Mouse (Mus musculus): ENCODE results near the gene Cnpy1.

Gene Cnpy1

GRCm38 (mm10) chr5:28238876-28239275, 6.7 kb downstream of the Cnpy1 start:
- no peak for DNase-seq (ENCODE audit: low spot score)

DNA sequence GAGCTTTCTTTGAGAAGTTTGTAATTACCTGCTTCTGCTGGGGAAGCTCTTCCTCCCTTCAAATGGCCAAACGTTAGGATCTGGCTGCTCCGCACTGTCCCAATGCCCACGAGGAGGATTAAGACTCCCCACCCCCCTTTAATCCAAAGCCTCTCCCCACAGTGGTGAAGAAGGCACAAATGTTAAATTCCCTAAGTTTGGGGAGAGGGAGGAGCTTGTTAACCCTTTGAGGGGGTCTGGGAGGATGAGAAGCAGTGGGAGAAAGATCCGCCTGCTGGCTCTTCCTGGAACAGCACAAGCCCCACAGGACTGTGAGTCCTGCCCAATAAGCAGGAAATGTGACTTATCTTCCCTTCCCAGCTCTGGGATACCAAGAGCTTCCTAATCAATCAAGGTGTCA, 7.5 kb downstream of the Cnpy1 start:
- DNase-seq (ENCODE audit: low spot score), result no peak

DNA sequence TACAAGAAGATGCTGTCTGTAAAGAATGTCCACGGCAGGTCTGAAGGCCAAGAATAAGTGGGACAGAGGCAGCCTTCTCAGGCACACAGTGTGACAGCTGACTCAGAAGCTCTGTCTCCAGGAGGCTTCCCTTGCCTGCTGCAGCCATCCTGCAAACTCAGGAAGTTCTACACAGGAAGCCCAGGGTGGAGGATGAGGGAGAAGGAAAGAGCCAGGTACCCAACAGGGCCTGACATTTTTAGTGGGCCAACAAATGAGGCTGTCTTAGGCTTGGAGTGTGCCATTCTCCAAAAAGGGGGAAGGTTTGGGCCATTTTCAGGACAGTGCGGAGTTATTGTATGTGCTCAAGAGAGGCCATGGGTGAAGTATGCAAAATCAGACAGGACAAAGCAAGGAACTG, 7.9 kb downstream of the Cnpy1 start:
- DNase-seq (ENCODE audit: low spot score), result no peak

DNA sequence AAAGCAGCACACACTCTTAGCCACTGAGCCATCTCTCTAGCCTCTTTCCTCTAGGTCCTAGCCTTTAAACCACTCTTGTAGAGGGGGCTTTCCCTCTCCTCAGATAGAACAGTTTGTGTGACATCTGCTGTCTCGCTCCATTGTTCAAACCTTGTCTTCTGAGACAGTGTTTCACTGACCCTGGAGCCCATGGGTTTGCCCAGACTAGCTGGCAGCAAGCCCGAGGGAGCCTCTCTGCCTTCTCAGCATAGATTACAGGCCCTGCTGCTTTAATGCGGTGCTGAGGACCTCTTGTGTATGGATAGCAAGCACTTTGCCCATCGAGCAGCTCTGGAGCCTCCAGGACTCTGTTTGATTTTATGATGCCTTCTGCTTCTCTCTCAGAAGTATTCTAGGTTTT, 8.6 kb downstream of the Cnpy1 start:
- DNase-seq (ENCODE audit: low spot score), result no peak

- DNase-seq (ENCODE audit: low spot score), result no peak
Observed at GRCm38 (mm10) chr5:28236098-28236497, 9.5 kb downstream of the Cnpy1 start.

DNA sequence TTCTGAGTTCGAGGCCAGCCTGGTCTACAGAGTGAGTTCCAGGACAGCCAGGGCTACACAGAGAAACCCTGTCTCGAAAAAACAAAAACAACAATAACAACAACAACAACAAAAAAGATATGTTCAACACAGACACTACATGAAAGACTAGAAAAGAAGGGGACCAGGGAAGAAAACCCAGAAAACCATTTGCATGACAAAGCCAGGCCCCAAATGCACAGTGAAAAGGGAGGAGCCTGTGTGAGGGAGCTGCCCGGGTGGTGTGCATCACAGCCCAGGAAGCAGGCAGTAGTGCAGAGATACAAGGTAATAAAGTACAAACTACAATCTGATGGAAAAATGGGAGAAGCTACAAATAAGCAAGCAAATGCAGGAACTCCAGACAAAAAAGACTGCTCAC, 13.5 kb downstream of the Cnpy1 start:
- DNase-seq (ENCODE audit: low spot score), result no peak

DNA sequence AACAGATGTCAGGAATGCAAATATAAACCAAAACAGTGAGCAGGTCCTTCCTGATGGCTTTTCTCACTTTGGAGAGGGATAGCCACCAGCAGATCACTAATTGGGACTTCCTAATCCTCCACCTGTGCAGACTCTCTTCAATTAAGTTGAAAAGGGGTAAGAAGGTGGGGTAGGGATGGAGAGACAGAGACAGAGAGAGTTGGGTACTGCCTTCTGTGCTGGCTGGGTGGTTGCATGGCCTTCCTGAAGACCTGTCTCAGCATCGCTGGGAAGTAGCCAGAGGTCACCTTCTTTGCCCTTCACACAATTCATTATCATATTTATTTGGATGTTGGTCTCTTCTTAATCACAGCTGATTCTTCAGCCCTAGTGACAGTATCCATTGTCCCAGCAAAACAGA, 26.0 kb downstream of the Cnpy1 start:
- no peak for DNase-seq (ENCODE audit: low spot score)

DNA sequence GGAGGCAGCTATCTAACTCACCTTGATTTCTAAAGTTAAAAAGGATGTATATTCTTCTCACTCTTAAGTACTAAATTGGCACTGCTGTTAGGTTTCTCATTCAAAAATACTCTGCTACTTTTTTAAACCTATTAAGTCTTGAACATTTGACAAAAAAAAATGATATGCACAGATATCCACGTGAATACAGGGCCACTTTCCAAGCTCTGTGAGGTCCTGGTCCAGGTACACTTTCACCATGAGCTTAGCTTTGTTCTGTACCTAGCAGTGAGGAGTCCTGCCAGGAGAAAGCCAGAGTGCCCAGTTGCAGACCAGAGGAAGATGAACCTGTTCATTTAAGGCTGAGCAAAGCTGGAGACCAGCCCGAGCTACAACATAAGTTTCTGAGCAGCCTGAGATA, 32.2 kb downstream of the Cnpy1 start:
- DNase-seq (ENCODE audit: low spot score), result no peak

GRCm38 (mm10) chr5:28211651-28212310, 33.8 kb downstream of the Cnpy1 start:
- no peak for DNase-seq (ENCODE audit: low spot score)

DNA sequence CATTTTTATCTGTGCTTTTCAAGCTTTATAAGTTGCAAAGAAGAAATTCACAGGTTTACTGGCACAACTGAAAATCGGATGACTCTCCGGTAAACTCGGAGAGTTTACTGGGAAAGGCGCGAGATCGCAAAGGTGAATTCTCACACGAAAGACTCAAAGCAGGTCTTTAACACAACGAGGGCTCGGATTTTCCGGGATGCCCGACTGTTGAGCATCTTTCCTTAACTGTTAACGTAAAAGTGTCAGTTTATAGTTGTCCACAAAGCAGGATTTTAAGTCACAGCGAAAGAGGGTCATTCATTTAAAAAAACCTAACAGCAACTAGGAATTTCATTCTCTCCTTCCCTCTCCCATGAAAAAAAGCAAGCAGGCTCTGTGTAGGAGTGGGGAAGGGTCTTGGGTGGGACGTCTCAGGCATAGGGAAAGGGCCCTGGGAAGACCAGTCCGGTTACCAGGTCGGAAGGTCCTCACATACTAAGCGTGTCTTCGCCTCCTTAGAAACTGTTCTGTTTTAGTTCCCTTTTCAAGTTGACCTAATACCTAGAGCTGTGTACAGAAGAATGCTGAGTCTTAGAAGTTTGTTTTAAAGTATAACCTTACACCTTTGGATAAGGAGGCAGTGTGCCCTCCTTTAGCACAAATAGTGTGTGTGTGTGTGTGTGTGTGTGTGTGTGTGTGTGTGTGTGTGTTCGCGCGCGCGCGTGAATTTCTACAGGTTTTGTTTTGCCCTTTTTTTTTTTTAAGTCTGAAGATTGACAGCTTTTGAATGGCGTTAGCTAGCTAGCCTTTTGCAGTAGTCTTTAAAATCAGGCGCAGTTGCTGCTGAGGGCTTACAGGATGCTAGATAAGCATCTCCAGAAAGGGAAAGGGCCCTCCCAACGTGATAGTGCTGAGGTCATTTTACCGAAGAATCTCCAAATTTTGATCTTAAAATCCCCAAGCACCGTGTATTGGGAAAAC, 34.7 kb downstream of the Cnpy1 start:
- DNase-seq (ENCODE audit: low spot score), result no peak

DNA sequence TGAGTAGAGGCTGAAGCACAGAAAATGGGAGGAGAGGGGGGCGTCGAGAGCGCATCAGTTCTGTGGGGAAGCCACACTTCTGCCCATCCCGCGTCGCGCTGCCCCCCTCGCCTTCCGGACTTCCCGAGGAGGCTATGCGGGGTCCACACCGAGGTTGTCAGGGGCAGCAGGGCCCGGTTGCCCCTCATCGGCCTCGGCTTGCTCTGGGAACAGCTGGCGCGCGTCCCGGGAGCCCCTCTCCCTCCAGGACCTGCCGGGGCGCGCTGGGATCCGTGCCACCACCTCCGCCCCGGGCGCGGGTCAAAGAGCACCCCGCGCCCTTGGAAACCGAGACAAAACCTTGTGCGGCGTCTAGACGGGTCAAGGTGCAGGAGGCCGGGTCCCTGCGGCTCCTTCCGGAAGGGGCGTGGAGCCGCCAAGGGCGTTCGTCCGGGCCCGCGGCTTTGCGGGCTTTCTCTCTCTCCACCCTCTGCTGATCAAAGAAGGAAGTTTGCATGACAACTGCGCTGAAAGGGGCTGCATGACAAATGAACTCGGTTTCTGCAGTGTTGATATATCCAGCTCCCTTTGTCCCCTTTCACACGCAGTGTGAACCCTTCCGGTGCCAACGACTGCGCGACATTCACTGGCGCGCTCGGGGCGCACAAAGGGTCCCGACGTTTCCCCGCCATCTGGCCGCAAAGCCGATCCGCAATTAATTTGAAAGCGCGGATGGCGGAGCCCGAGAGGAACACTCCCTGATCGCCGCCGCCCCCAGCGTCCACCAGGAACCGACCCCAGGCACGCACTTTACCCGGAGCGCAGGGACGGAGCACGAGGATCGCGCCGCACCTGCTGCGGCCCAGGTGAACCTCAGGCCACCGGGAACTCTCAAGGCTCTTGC, 35.8 kb downstream of the Cnpy1 start:
- DNase-seq (ENCODE audit: low spot score), result no peak

DNA sequence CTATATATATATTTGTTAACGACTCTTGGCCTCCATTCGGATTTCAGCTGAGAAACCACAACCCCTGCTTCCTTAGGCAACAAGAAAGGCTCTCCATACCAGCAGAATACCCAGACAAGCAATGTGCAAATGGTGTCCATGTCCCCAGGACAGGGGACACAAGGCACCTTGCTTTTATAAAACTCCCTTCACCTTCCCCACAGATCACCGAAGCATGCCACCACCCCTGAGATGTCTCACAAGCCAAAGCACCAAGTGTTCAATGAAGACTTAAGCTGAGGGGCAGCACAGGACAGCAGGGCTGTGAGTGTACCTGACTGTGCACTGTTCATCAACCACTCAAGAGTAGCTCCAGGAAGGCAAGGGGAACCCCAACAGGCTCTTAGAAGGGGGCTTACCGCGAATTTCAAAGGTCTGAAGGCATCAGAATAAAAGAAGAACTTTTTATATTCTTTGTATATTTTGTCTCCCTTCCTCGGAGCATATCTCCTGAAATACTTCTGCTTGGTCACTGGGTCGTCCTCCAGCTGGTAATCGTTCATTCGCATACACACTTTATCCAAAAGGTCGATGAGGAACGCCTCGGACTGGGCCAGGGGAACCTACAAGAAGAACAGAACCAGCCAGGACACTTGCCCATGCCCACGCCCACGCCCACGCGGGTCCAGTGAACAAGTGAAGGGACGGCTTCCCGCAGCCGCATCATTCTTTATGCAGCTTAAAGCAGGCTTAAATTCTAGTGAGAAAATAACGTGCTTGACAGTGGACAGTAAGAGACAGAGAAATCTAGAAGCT, 36.7 kb downstream of the Cnpy1 start:
- no peak for DNase-seq (ENCODE audit: low spot score)

- no peak for DNase-seq (ENCODE audit: low spot score)
Observed at GRCm38 (mm10) chr5:28207043-28207442, 38.6 kb downstream of the Cnpy1 start.

GRCm38 (mm10) chr5:28206448-28206847, 39.2 kb downstream of the Cnpy1 start:
- DNase-seq (ENCODE audit: low spot score), result no peak

- no peak for DNase-seq (ENCODE audit: low spot score)
Observed at GRCm38 (mm10) chr5:28204678-28205077, 40.9 kb downstream of the Cnpy1 start.

GRCm38 (mm10) chr5:28203086-28203485, 42.5 kb downstream of the Cnpy1 start:
- no peak for DNase-seq (ENCODE audit: low spot score)

GRCm38 (mm10) chr5:28199089-28199873, 46.3 kb downstream of the Cnpy1 start:
- no peak for DNase-seq (ENCODE audit: low spot score)

DNA sequence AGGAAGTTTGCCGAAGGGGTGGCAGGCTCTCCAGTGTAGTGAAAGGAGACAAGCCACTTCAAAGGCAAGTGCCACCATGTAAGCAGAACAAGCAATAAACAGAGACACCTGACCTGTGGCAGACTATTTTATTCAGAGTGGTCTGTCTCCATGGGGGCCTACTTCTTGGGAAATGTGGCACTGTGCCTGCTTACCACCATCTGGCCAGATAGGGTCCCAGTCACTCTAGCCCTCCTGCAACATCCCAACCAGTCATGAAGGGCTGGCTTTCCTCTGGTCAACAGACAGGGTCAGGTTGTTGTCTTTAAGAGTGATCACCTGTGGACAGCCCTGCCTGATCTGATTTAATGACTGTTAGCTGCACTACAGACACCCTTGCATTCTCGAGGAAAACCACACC, 50.1 kb downstream of the Cnpy1 start:
- no peak for DNase-seq (ENCODE audit: low spot score)

DNA sequence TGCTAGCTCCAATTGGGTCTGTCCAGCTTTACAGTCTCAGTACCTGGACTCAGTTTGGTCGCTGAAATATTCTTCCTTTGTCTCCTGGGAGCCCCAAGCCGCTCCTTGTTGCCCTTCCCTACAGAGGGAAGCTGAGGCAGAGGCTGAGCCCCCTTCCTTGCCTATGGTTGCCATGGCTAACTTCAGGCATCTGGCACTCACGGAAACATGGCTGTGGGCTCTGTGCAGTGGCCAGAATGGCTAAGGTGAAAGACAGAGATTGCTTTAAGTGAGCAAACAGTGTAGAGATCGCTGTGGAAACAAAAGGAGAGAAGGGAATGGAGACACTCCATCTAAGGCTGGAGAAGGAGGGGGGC, 53.5 kb downstream of the Cnpy1 start:
- no peak for DNase-seq (ENCODE audit: low spot score)

GRCm38 (mm10) chr5:28191201-28192098, 54.2 kb downstream of the Cnpy1 start:
- no peak for DNase-seq (ENCODE audit: low spot score)

Measured in layer of hippocampus, adult 11-12 months (tissue).